In genomic region chr6:108557576-108558322, GRCm38 (mm10) we compare ENCODE assay signal across 28 mouse cellular contexts.
DNase-seq lines count a peak whose midpoint lies in the region; ATAC-seq and TF ChIP-seq lines count a peak whose summit lies in the region.
"Had no signal": no experiment of that assay in that cellular context is flagged by ENCODE, and none has a peak within 500 bp of the region (broad histone marks: within the 10 kb centered on the region; RNA-seq: fewer than 3 reads in every experiment).

No protein-coding gene starts in this region.

- no peaks in the 10 kb centered on the region for H3K9me3 ChIP-seq in forebrain, postnatal 0 days (ENCODE audit: low read length)
- no peaks in the 10 kb centered on the region for H3K9me3 ChIP-seq in forebrain, embryonic 14.5 days (replicated peaks; ENCODE audit: control insufficient read depth, low read length)
- no peaks in the 10 kb centered on the region for H3K9me3 ChIP-seq in ES-E14 (ENCODE audit: control insufficient read depth, insufficient read depth, low read depth, low read length)
- H3K9me3 ChIP-seq: embryonic facial prominence, embryonic 10.5 days; heart, embryonic 10.5 days; intestine, embryonic 15.5 days; limb, embryonic 15.5 days; midbrain, embryonic 10.5 days; neural tube, embryonic 15.5 days had no signal

- no peak for TF ChIP-seq CTCF in forebrain, postnatal 0 days (IDR thresholded peaks at IDR 0.05; ENCODE audit: low read depth)
- no peak for TF ChIP-seq CTCF in cortical plate, adult 2 months (IDR thresholded peaks at IDR 0.05; ENCODE audit: extremely low read depth, insufficient read depth, low read length)
- TF ChIP-seq CTCF in lung, adult 2 months (IDR thresholded peaks at IDR 0.05; ENCODE audit: insufficient read depth, low read length) = no peak

- no peak for DNase-seq in forebrain, postnatal 0 days
- no peak for DNase-seq in forebrain, embryonic 14.5 days (ENCODE audit: low spot score)
- DNase-seq in 3134 (ENCODE audit: extremely low read depth, insufficient read length, low spot score) = peak; percentile 44
- DNase-seq in ES-E14 (ENCODE audit: low read depth, low spot score) = no peak
- no peak for DNase-seq in lung, adult 2 months
- DNase-seq in cerebellum, adult 9-10 months = no peak
- DNase-seq: adrenal gland, adult 2 months; B cell, adult 2 months; cerebellum, adult 8-10 months; gastrocnemius, adult 2 months; heart, postnatal 4 days; kidney, adult 9 months; kidney, postnatal 25 days; layer of hippocampus, adult 9-11 months; left cerebral cortex, postnatal 4 days; thymus, postnatal 14 days had no signal

- no peak overlapping the region for H3K27ac ChIP-seq in forebrain, postnatal 0 days (ENCODE audit: low read depth, low read length)
- no peak overlapping the region for H3K27ac ChIP-seq in forebrain, embryonic 14.5 days (ENCODE audit: low read depth, low read length)
- no peak overlapping the region for H3K27ac ChIP-seq in ES-E14 (ENCODE audit: insufficient read depth, low read depth, low read length, poor library complexity, severe bottlenecking)
- peak overlapping the region; percentile 58; the same call in 1 of the 2 replicates for H3K27ac ChIP-seq in cortical plate, adult 2 months (ENCODE audit: insufficient read depth, low read length)
- H3K27ac ChIP-seq: embryonic facial prominence, embryonic 10.5 days; gastrocnemius, adult 2 months; heart, embryonic 10.5 days; hindbrain, embryonic 14.5 days; intestine, embryonic 15.5 days; limb, embryonic 15.5 days; macrophage; midbrain, embryonic 10.5 days; neural tube, embryonic 15.5 days had no signal

- no peaks in the 10 kb centered on the region for H3K36me3 ChIP-seq in forebrain, postnatal 0 days (ENCODE audit: insufficient read depth)
- H3K36me3 ChIP-seq in forebrain, embryonic 14.5 days (ENCODE audit: control insufficient read depth, insufficient read depth, low read length) = no peaks in the 10 kb centered on the region
- no peaks in the 10 kb centered on the region; the same call in none of the 2 replicates for H3K36me3 ChIP-seq in ES-E14 (ENCODE audit: control insufficient read depth, insufficient read depth, low read length, poor library complexity, severe bottlenecking)
- H3K36me3 ChIP-seq: embryonic facial prominence, embryonic 10.5 days; heart, embryonic 10.5 days; intestine, embryonic 15.5 days; limb, embryonic 15.5 days; midbrain, embryonic 10.5 days; neural tube, embryonic 15.5 days had no signal

- no peak overlapping the region for H3K4me2 ChIP-seq in forebrain, postnatal 0 days (ENCODE audit: low read depth)
- no peak overlapping the region for H3K4me2 ChIP-seq in forebrain, embryonic 14.5 days (ENCODE audit: low read length)
- H3K4me2 ChIP-seq: hindbrain, embryonic 14.5 days; intestine, embryonic 15.5 days; limb, embryonic 15.5 days; neural tube, embryonic 15.5 days had no signal

- no peaks in the 10 kb centered on the region for H3K4me1 ChIP-seq in forebrain, postnatal 0 days (ENCODE audit: insufficient read depth)
- H3K4me1 ChIP-seq in forebrain, embryonic 14.5 days (ENCODE audit: control insufficient read depth, insufficient read depth, low read length) = no peaks in the 10 kb centered on the region
- H3K4me1 ChIP-seq in ES-E14 (ENCODE audit: control insufficient read depth in 2 of 2, insufficient read depth in 2 of 2, low read length in 2 of 2, poor library complexity in 1 of 2) = peaks cover 4 to 6% of the 10 kb centered on the region in 2 experiments; a peak in 3 of 4 replicates
- H3K4me1 ChIP-seq in cortical plate, adult 2 months (ENCODE audit: control insufficient read depth, insufficient read depth, low read length) = peaks cover 3% of the 10 kb centered on the region
- H3K4me1 ChIP-seq in lung, adult 2 months (ENCODE audit: control insufficient read depth, insufficient read depth, low read length) = no peaks in the 10 kb centered on the region
- H3K4me1 ChIP-seq: embryonic facial prominence, embryonic 10.5 days; heart, embryonic 10.5 days; intestine, embryonic 15.5 days; limb, embryonic 15.5 days; midbrain, embryonic 10.5 days; neural tube, embryonic 15.5 days had no signal

- no peak overlapping the region for H3K9ac ChIP-seq in forebrain, postnatal 0 days
- no peak overlapping the region for H3K9ac ChIP-seq in forebrain, embryonic 14.5 days (ENCODE audit: low read length)
- no peak overlapping the region for H3K9ac ChIP-seq in ES-E14 (ENCODE audit: insufficient read depth, low read depth, low read length, poor library complexity, severe bottlenecking)
- H3K9ac ChIP-seq: hindbrain, embryonic 14.5 days; intestine, embryonic 15.5 days; limb, embryonic 15.5 days; neural tube, embryonic 15.5 days had no signal

- H3K4me3 ChIP-seq in forebrain, postnatal 0 days (ENCODE audit: low read depth, low read length) = no peak overlapping the region
- H3K4me3 ChIP-seq in forebrain, embryonic 14.5 days (ENCODE audit: low read depth, low read length) = no peak overlapping the region
- H3K4me3 ChIP-seq in ES-E14 (ENCODE audit: insufficient read depth in 1 of 2, low read depth in 1 of 2, low read length in 2 of 2, poor library complexity in 1 of 2, severe bottlenecking in 1 of 2) = no peak overlapping the region
- no peak overlapping the region for H3K4me3 ChIP-seq in cortical plate, adult 2 months (ENCODE audit: insufficient read depth, low read length)
- no peak overlapping the region for H3K4me3 ChIP-seq in lung, adult 2 months (replicated peaks; ENCODE audit: extremely low read depth, low read depth, low read length)
- H3K4me3 ChIP-seq: embryonic facial prominence, embryonic 10.5 days; gastrocnemius, adult 2 months; heart, embryonic 10.5 days; intestine, embryonic 15.5 days; limb, embryonic 15.5 days; midbrain, embryonic 10.5 days; neural tube, embryonic 15.5 days had no signal

- H3K27me3 ChIP-seq in forebrain, postnatal 0 days (ENCODE audit: insufficient read depth, low read length) = no peaks in the 10 kb centered on the region
- H3K27me3 ChIP-seq in forebrain, embryonic 14.5 days (replicated peaks; ENCODE audit: control insufficient read depth, insufficient read depth, low read length) = no peaks in the 10 kb centered on the region
- H3K27me3 ChIP-seq: intestine, embryonic 15.5 days; limb, embryonic 15.5 days; neural tube, embryonic 15.5 days had no signal

- peak; percentile 34; the same call in 1 of the 2 replicates for ATAC-seq in forebrain, postnatal 0 days
- no peak for ATAC-seq in forebrain, embryonic 14.5 days
- no peak; the same call in 1 of the 2 replicates for ATAC-seq in monocyte, adult 5-6 weeks (replicated peaks; ENCODE audit: insufficient number of reproducible peaks, low FRiP score, low TSS enrichment, poor library complexity, severe bottlenecking)
- ATAC-seq: intestine, embryonic 15.5 days; lung, postnatal 0 days; midbrain, embryonic 16.5 days had no signal

- 75% methylated on average over 4 of the region's 4 CpGs for WGBS in forebrain, postnatal 0 days
- 81% methylated on average over 4 of the region's 4 CpGs for WGBS in forebrain, embryonic 14.5 days
- WGBS in lung, adult 2 months = 91% methylated on average over 4 of the region's 4 CpGs

- in situ Hi-C loops in ES-E14 (cut with MboI; ENCODE audit: low sequenced_read_pairs in 2 of 2, unreplicated experiment in 2 of 2) = no loop called here

- no peak for TF ChIP-seq POLR2A in cortical plate, adult 2 months (IDR thresholded peaks at IDR 0.05; ENCODE audit: extremely low read depth, insufficient read depth, low read length)
- TF ChIP-seq POLR2A in lung, adult 2 months (IDR thresholded peaks at IDR 0.05; ENCODE audit: borderline replicate concordance, extremely low read depth, low read depth, low read length) = no peak

TF ChIP-seq in ES-E14, 5 proteins besides CTCF, POLR2A, EP300 and RAD21:
- TF ChIP-seq HCFC1 (IDR thresholded peaks at IDR 0.05; ENCODE audit: borderline replicate concordance, insufficient read depth, low read length) (no peak), MAFK (IDR thresholded peaks at IDR 0.05; ENCODE audit: insufficient read depth, low read depth, low read length) (peak; percentile 80)
